Mouse (Mus musculus) stomach, postnatal 0 days (tissue): ENCODE results near the gene Bhlha15.

ENCODE experiments used
- CTCF ChIP-seq: IDR thresholded peaks from 2 replicates; pipeline ENCODE4 v1.5.1; 2016; ENCODE audit warnings: antibody characterized with exemption, low read depth, mild to moderate bottlenecking, moderate library complexity
- EP300 ChIP-seq: optimal IDR thresholded peaks from 2 replicates; pipeline ENCODE3; 2016; ENCODE audit warnings: antibody characterized with exemption

- TF ChIP-seq EP300 (no peak), CTCF (no peak)
These were observed 4.3 kb downstream of the Bhlha15 start for GRCm38 (mm10) chr5:144194416-144194815.
